Mouse (Mus musculus): ENCODE measurements around the gene Asgr2. TPM values are rescaled to one million over a fixed set of nuclear protein-coding genes. Genes with fewer than 3 reads are reported as not detected.
A peak's percentile ranks its signal among the peaks of the same experiment; 100 is the strongest.

Gene Asgr2
- total and polyA plus RNA-seq, 2 experiments from 2014 or later, result not detected

DNA sequence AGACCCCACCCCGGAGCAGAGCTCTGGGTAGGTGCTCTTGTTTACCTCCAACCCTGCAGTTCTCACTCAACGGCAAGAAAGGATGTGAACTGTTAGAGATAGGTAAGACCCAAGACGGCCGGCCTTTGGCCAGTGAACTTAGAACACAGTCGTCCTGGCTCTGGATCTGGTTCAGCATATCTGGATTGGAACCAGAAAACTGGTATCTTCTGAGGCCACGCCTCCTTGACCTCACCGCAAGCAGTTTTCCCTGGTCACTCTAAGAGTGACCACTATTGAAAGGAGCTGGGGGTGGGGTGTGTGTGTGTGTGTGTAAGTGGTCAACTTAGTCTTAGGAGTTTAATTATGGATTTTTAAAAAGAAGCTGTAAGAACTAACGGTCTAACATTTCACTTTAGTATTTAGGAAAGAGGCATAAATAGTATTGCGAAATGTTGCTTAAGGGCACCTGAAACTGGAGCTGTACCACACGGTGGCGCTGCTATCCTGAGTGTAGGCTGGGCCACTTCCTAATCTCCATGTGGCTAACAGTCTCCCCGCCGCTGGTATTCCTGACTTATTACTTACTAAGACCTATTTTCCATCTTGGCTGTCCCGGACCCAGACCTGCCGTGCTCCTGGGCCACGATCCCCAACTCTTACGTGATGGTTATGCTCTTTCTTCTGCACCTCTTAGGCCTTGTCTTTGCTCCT lies 17.9 kb upstream of the Asgr2 start:
- H3K4me2 ChIP-seq (ENCODE audit: low read depth), result no peak overlapping the region

DNA sequence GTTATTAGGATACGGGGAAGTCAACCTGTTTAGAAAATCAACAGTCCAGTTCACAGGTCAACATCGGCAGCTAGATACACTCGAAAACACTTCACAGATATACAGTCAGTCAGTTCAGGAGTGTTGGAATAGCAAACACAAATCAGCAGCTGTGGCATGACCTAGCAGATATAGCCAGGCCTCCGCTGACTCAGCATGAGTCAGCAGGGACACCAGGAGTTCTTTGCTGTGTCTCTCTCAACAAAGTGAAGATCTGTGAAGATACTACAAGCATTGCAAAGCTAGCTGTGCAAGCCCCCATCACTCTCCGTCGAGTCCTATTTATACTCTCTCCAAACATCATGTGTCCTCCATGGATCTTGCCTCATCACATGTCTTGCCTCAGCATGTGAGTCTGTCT lies 16.9 kb upstream of the Asgr2 start:
- Histone ChIP-seq H3K4me2 (ENCODE audit: low read depth) (no peak overlapping the region), H3K27me3 (ENCODE audit: insufficient read depth, low read length) (no peaks in the 10 kb centered on the region), H3K4me1 (ENCODE audit: insufficient read depth) (no peaks in the 10 kb centered on the region), H3K27ac (ENCODE audit: low read depth, low read length) (no peak overlapping the region), H3K36me3 (ENCODE audit: insufficient read depth) (no peaks in the 10 kb centered on the region), H3K9me3 (ENCODE audit: low read length) (no peaks in the 10 kb centered on the region), H3K9ac (no peak overlapping the region), H3K4me3 (ENCODE audit: low read depth, low read length) (no peak overlapping the region)
- no peak for DNase-seq
- WGBS, result 91% methylated on average over 6 of the region's 6 CpGs
- no peak for ATAC-seq
- TF ChIP-seq CTCF (IDR thresholded peaks at IDR 0.05; ENCODE audit: low read depth), result no peak

More for the DNA sequence above, 17.9 kb upstream of the Asgr2 start:
- no peak overlapping the region for H3K4me3 ChIP-seq (ENCODE audit: low read depth, low read length)
- no peaks in the 10 kb centered on the region for H3K9me3 ChIP-seq (ENCODE audit: low read length)
- H3K4me1 ChIP-seq (ENCODE audit: insufficient read depth), result no peaks in the 10 kb centered on the region
- ATAC-seq (0 out of 2 replicates have a peak, but pooled peaks have one; percentile 42), DNase-seq (peak; percentile 86)
- H3K27ac ChIP-seq (ENCODE audit: low read depth, low read length), result no peak overlapping the region
- TF ChIP-seq CTCF (IDR thresholded peaks at IDR 0.05; ENCODE audit: low read depth), result peak; percentile 91
- no peaks in the 10 kb centered on the region for H3K36me3 ChIP-seq (ENCODE audit: insufficient read depth)
- WGBS, result 38% methylated on average over 17 of the region's 17 CpGs
- no peaks in the 10 kb centered on the region for H3K27me3 ChIP-seq (ENCODE audit: insufficient read depth, low read length)
- H3K9ac ChIP-seq, result no peak overlapping the region

DNA sequence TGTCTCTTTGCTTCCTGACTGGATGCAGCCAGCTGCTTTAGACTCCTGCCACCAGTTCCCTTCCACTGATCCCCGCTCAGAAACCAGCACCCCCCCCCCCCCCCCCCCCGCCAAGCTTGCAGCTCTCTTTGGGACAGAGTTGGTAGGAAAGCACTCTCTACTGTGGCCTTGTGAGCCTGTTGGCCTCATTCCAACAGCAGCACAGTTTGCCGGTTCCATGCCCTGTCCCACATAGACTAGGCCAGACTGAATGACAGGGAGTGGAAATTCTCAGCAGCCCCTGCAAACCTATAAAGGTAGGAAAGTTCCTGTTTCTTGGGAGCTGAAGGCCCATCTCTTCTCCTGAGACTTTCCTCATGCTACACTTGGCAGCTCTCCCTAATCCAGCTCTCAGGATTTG lies 15.0 kb upstream of the Asgr2 start:
- Histone ChIP-seq H3K9me3 (ENCODE audit: low read length) (no peaks in the 10 kb centered on the region), H3K4me2 (ENCODE audit: low read depth) (no peak overlapping the region), H3K27me3 (ENCODE audit: insufficient read depth, low read length) (no peaks in the 10 kb centered on the region), H3K36me3 (ENCODE audit: insufficient read depth) (no peaks in the 10 kb centered on the region), H3K4me3 (ENCODE audit: low read depth, low read length) (no peak overlapping the region), H3K27ac (ENCODE audit: low read depth, low read length) (no peak overlapping the region), H3K4me1 (ENCODE audit: insufficient read depth) (no peaks in the 10 kb centered on the region), H3K9ac (no peak overlapping the region)
- 47% methylated on average over 3 of the region's 3 CpGs for WGBS
- TF ChIP-seq CTCF (IDR thresholded peaks at IDR 0.05; ENCODE audit: low read depth), result no peak
- no peak for ATAC-seq
- DNase-seq, result no peak

DNA sequence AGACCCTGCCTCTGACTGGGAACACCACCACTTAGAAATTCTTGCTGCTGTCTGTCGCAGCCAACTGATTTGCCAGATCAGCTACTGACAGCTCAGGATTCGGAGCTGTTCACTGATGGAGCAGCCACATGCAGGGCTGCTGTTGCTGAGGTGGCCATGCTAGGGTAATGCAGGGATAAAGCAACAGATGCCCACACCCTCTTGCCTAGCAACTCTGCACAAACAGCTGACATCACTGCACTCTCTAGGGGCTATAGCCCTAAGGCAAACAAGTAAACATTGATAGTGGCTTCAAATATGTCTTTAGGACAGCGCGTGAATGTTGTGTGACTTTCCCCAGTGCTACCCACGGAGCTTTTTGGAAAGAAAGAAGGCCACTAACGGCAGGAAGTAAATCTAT lies 13.3 kb upstream of the Asgr2 start:
- ATAC-seq, result no peak
- Histone ChIP-seq H3K9me3 (ENCODE audit: low read length) (no peaks in the 10 kb centered on the region), H3K4me1 (ENCODE audit: insufficient read depth) (no peaks in the 10 kb centered on the region)

DNA sequence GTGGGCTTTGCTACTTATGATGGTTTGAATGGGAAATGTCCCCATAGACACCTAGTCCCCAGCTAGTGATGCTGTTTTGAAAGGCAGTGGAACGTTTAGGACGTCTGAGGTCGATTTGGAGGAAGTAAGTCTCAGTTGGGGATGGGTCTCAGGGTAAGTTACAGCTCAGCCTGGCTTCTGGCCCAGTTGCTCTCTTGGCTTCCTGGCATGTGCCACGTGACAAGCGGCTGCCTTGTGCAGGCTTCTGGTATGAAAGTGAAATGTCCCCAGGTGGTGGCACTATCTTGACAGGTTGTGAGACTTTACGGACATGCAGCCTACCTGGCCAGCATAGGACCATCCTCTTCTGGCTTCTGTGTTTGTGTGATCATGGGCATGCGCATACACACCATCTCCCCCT lies 12.5 kb upstream of the Asgr2 start:
- no peak overlapping the region for H3K4me2 ChIP-seq (ENCODE audit: low read depth)
- TF ChIP-seq CTCF (IDR thresholded peaks at IDR 0.05; ENCODE audit: low read depth), result no peak
- DNase-seq (no peak), ATAC-seq (no peak)
- 79% methylated on average over 7 of the region's 7 CpGs for WGBS
- no peak overlapping the region for H3K4me3 ChIP-seq (ENCODE audit: low read depth, low read length)
- H3K9ac ChIP-seq, result no peak overlapping the region
- H3K27ac ChIP-seq (ENCODE audit: low read depth, low read length), result no peak overlapping the region
- H3K27me3 ChIP-seq (ENCODE audit: insufficient read depth, low read length), result no peaks in the 10 kb centered on the region
- no peaks in the 10 kb centered on the region for H3K36me3 ChIP-seq (ENCODE audit: insufficient read depth)
- H3K4me1 ChIP-seq (ENCODE audit: insufficient read depth), result no peaks in the 10 kb centered on the region
- H3K9me3 ChIP-seq (ENCODE audit: low read length), result no peaks in the 10 kb centered on the region

More for the DNA sequence above, 13.3 kb upstream of the Asgr2 start:
- WGBS, result 63% methylated on average over 6 of the region's 6 CpGs
- H3K9ac ChIP-seq, result no peak overlapping the region
- H3K27ac ChIP-seq (ENCODE audit: low read depth, low read length), result no peak overlapping the region
- H3K4me3 ChIP-seq (ENCODE audit: low read depth, low read length), result no peak overlapping the region
- no peaks in the 10 kb centered on the region for H3K36me3 ChIP-seq (ENCODE audit: insufficient read depth)
- H3K27me3 ChIP-seq (ENCODE audit: insufficient read depth, low read length), result no peaks in the 10 kb centered on the region
- H3K4me2 ChIP-seq (ENCODE audit: low read depth), result no peak overlapping the region
- no peak for DNase-seq
- no peak for TF ChIP-seq CTCF (IDR thresholded peaks at IDR 0.05; ENCODE audit: low read depth)

DNA sequence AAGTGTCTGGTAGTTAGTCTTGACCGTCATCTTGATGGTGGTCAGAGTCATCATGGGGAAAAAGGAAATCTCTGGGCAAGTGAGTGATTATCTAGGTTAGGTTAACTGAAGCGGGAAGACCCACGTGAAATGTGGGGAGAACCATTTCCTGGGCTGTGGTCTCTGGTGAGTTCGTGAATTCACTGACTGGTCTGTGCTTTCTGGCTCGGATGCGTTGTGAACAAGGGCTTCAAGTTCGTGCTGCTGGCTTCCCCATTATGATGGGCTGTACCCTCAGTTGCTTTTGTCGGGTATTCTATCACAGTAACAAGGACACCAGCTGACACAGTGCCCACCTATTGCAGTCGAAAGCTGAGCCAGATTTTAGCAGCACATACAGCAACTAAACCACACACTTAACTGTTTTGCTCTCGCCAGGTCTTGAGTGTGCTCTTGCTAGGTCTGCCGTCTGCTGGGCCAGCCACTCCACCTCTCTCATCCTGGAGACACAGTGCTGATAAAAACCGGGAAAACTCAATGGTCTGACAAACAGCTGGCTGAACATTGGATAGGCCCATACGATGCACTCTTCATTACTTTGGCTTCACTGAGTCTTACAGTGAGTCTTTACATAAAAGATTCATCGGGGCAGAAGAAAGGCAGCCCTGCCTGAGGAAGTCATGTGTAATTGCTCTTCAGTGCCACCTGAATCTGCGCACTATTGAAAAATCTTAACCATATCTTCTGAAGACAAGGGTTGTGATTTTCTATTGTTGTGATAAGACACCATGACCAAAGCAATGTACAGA lies 11.4 kb upstream of the Asgr2 start:
- no peak overlapping the region for H3K4me2 ChIP-seq (ENCODE audit: low read depth)
- no peak overlapping the region for H3K9ac ChIP-seq
- H3K4me3 ChIP-seq (ENCODE audit: low read depth, low read length), result no peak overlapping the region
- H3K9me3 ChIP-seq (ENCODE audit: low read length), result no peaks in the 10 kb centered on the region
- no peaks in the 10 kb centered on the region for H3K36me3 ChIP-seq (ENCODE audit: insufficient read depth)
- ATAC-seq, result no peak
- no peak overlapping the region for H3K27ac ChIP-seq (ENCODE audit: low read depth, low read length)
- 72% methylated on average over 15 of the region's 15 CpGs for WGBS
- H3K27me3 ChIP-seq (ENCODE audit: insufficient read depth, low read length), result no peaks in the 10 kb centered on the region
- no peaks in the 10 kb centered on the region for H3K4me1 ChIP-seq (ENCODE audit: insufficient read depth)
- no peak for TF ChIP-seq CTCF (IDR thresholded peaks at IDR 0.05; ENCODE audit: low read depth)
- no peak for DNase-seq

DNA sequence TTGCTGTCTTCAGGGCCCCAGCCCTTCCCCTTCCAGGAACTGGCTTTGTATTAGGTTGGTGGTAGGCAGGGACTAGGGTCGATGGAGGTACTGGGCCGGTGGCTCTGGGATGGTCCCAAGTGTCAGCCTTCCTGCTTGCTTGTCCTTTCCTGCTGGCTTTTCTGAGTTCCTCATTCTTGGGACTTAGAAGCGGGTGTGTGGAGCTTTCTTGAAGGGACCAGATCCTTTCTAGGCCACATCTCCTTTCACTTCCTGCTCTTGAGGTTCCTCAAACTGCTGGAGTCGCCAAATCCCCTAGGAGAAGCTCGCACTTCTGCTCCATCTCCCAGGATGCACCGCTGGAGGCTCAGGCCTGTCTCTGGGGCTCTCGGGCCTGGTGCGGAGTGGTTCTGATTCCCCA lies 7.9 kb upstream of the Asgr2 start:
- no peak for TF ChIP-seq CTCF (IDR thresholded peaks at IDR 0.05; ENCODE audit: low read depth)
- no peak overlapping the region for H3K9ac ChIP-seq
- DNase-seq, result no peak
- H3K36me3 ChIP-seq (ENCODE audit: insufficient read depth), result no peaks in the 10 kb centered on the region
- H3K27ac ChIP-seq (ENCODE audit: low read depth, low read length), result no peak overlapping the region
- H3K4me1 ChIP-seq (ENCODE audit: insufficient read depth), result no peaks in the 10 kb centered on the region
- no peak overlapping the region for H3K4me3 ChIP-seq (ENCODE audit: low read depth, low read length)
- no peak overlapping the region for H3K4me2 ChIP-seq (ENCODE audit: low read depth)
- H3K27me3 ChIP-seq (ENCODE audit: insufficient read depth, low read length), result no peaks in the 10 kb centered on the region
- ATAC-seq, result no peak
- H3K9me3 ChIP-seq (ENCODE audit: low read length), result no peaks in the 10 kb centered on the region
- 87% methylated on average over 8 of the region's 8 CpGs for WGBS

Data from forebrain, postnatal 0 days (tissue).